Mouse (Mus musculus): Measurements from ENCODE around the gene Nit1.

- TF ChIP-seq EP300 (IDR thresholded peaks at IDR 0.05; ENCODE audit: low read depth), result no peak
- TF ChIP-seq CTCF (IDR thresholded peaks at IDR 0.05; ENCODE audit: low read depth), result no peak
Measured at GRCm38 (mm10) chr1:171378298-171378697, 32.9 kb upstream of the Nit1 start.
